Mouse (Mus musculus) spleen, postnatal 36 days (tissue): Measurements from ENCODE around the gene Zfp36l1.

Source experiments
- DNase-seq, 2 experiments: peaks; one replicate each; pipeline ENCODE4 v3.0.0; 2022; ENCODE audit warnings: low spot score in 2 of 2, mixed read lengths in 1 of 2

Gene Zfp36l1

GRCm38 (mm10) chr12:80110546-80110870 lies 2.3 kb downstream of the Zfp36l1 start:
- DNase-seq = no peak

- peak in 1 of 2 experiments; percentile 23 for DNase-seq
These were observed 2.9 kb downstream of the Zfp36l1 start for GRCm38 (mm10) chr12:80109753-80110545.

GRCm38 (mm10) chr12:80108896-80109668 lies 3.7 kb downstream of the Zfp36l1 start:
- DNase-seq = peak; percentile 79 to 86

- no peak for DNase-seq
These were observed 5.7 kb downstream of the Zfp36l1 start for GRCm38 (mm10) chr12:80106896-80107667.

- no peak for DNase-seq
These were observed 6.5 kb downstream of the Zfp36l1 start for GRCm38 (mm10) chr12:80106138-80106895.

GRCm38 (mm10) chr12:80103521-80103973 lies 9.3 kb downstream of the Zfp36l1 start:
- DNase-seq = no peak

GRCm38 (mm10) chr12:80103089-80103488 lies 9.7 kb downstream of the Zfp36l1 start:
- DNase-seq = no peak

- DNase-seq = no peak
These were observed 14.0 kb downstream of the Zfp36l1 start for GRCm38 (mm10) chr12:80098825-80099224.

- DNase-seq = no peak
These were observed 16.1 kb downstream of the Zfp36l1 start for GRCm38 (mm10) chr12:80096734-80097133.

- no peak for DNase-seq
These were observed 20.0 kb downstream of the Zfp36l1 start for GRCm38 (mm10) chr12:80092787-80093186.

GRCm38 (mm10) chr12:80091080-80091479 lies 21.7 kb downstream of the Zfp36l1 start:
- DNase-seq = peak; percentile 49 to 54

GRCm38 (mm10) chr12:80090529-80090928 lies 22.3 kb downstream of the Zfp36l1 start:
- DNase-seq = no peak

- DNase-seq = no peak
These were observed 24.7 kb downstream of the Zfp36l1 start for GRCm38 (mm10) chr12:80088143-80088542.

- DNase-seq = no peak
These were observed 28.2 kb downstream of the Zfp36l1 start for GRCm38 (mm10) chr12:80084446-80085112.

GRCm38 (mm10) chr12:80083937-80084336 lies 28.9 kb downstream of the Zfp36l1 start:
- DNase-seq = peak; percentile 64 to 75

GRCm38 (mm10) chr12:80083133-80083821 lies 29.5 kb downstream of the Zfp36l1 start:
- no peak for DNase-seq

- DNase-seq = peak in 1 of 2 experiments; percentile 43
These were observed 30.1 kb downstream of the Zfp36l1 start for GRCm38 (mm10) chr12:80082730-80083129.

- no peak for DNase-seq
These were observed 31.4 kb downstream of the Zfp36l1 start for GRCm38 (mm10) chr12:80081440-80081839.

GRCm38 (mm10) chr12:80079937-80080336 lies 32.9 kb downstream of the Zfp36l1 start:
- no peak for DNase-seq

GRCm38 (mm10) chr12:80074331-80074730 lies 38.5 kb downstream of the Zfp36l1 start:
- DNase-seq = no peak
